8 mouse cellular contexts compared by ENCODE assay signal in the genomic region with DNA sequence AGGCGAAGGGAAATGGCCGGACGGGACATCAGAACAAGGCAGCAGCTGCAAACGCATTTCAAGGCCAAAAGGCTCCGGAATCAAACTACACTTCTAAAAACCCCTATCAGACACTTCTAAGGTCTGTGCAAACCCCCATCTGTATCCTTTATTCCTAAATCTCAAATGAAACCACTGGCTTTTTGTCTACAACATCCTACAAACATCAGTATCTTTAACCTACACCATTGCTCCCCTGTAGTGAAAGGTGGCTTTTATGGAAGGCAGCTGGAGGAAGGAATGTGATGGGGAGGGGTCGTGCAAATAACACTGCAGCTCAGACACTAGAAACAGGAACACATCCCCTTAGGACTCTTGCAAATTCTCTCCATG. TPM values are rescaled to one million over a fixed set of nuclear protein-coding genes. Genes with fewer than 3 reads are reported as not detected.
DNase-seq lines count a peak whose midpoint lies in the region; ATAC-seq and TF ChIP-seq lines count a peak whose summit lies in the region.

No protein-coding gene starts in this region.

- 5% methylated on average over 6 of the region's 6 CpGs for WGBS in heart, adult 2 months
- WGBS in forebrain, embryonic 15.5 days = 3% methylated on average over 6 of the region's 6 CpGs
- WGBS in limb, embryonic 13.5 days = under 1% methylated on average over 6 of the region's 6 CpGs
- 4% methylated on average over 6 of the region's 6 CpGs for WGBS in stomach, embryonic 16.5 days

- H3K27ac ChIP-seq in heart, adult 2 months = peak overlapping the region; percentile 0; the same call in 1 of the 2 replicates
- no peak overlapping the region for H3K27ac ChIP-seq in ES-E14 (ENCODE audit: insufficient read depth, low read depth, low read length, poor library complexity, severe bottlenecking)
- H3K27ac ChIP-seq in forebrain, embryonic 15.5 days (replicated peaks) = peak overlapping the region; percentile 98
- H3K27ac ChIP-seq in limb, embryonic 13.5 days = peak overlapping the region; percentile 85
- H3K27ac ChIP-seq in stomach, embryonic 16.5 days (ENCODE audit: low read length) = peak overlapping the region; percentile 38; the same call in 1 of the 2 replicates

- intact Hi-C loops in heart, adult 2 months (cut with DNase I) = loop anchor here (5.0 to 10.0 kb wide), 2 partner anchors 127 to 251 kb away; partner anchors contain the start of gene Fbxl3

- peaks cover 4% of the 10 kb centered on the region for H3K79me2 ChIP-seq in heart, adult 2 months (replicated peaks; ENCODE audit: control insufficient read depth, insufficient read depth, low read length)

- H3K36me3 ChIP-seq in heart, adult 2 months (ENCODE audit: control insufficient read depth, insufficient read depth, low read length) = peaks cover 7% of the 10 kb centered on the region
- H3K36me3 ChIP-seq in ES-E14 (ENCODE audit: control insufficient read depth, insufficient read depth, low read length, poor library complexity, severe bottlenecking) = no peaks in the 10 kb centered on the region
- H3K36me3 ChIP-seq in forebrain, embryonic 15.5 days = no peaks in the 10 kb centered on the region
- H3K36me3 ChIP-seq in limb, embryonic 13.5 days = no peaks in the 10 kb centered on the region
- H3K36me3 ChIP-seq in stomach, embryonic 16.5 days (ENCODE audit: control insufficient read depth, insufficient read depth, low read length) = no peaks in the 10 kb centered on the region

- H3K9me3 ChIP-seq in ES-E14 (ENCODE audit: control insufficient read depth, insufficient read depth, low read depth, low read length) = no peaks in the 10 kb centered on the region
- H3K9me3 ChIP-seq in forebrain, embryonic 15.5 days = no peaks in the 10 kb centered on the region
- no peaks in the 10 kb centered on the region for H3K9me3 ChIP-seq in limb, embryonic 13.5 days
- no peaks in the 10 kb centered on the region for H3K9me3 ChIP-seq in stomach, embryonic 16.5 days (replicated peaks; ENCODE audit: control insufficient read depth, low read length)

- H3K4me3 ChIP-seq in heart, adult 2 months = peak overlapping the region; percentile 88
- peak overlapping the region; percentile 72 to 74 for H3K4me3 ChIP-seq in ES-E14 (ENCODE audit: insufficient read depth in 1 of 2, low read depth in 1 of 2, low read length in 2 of 2, poor library complexity in 1 of 2, severe bottlenecking in 1 of 2)
- H3K4me3 ChIP-seq in forebrain, embryonic 15.5 days = peak overlapping the region; percentile 71
- H3K4me3 ChIP-seq in limb, embryonic 13.5 days = peak overlapping the region; percentile 79
- peak overlapping the region; percentile 83 for H3K4me3 ChIP-seq in stomach, embryonic 16.5 days (replicated peaks; ENCODE audit: low read length)

- TF ChIP-seq EP300 in heart, adult 2 months (IDR thresholded peaks at IDR 0.05; ENCODE audit: insufficient read depth, low read depth, low read length) = no peak

- ATAC-seq in forebrain, embryonic 15.5 days (replicated peaks) = no peak
- no peak for ATAC-seq in limb, embryonic 13.5 days (ENCODE audit: low FRiP score, low read depth)
- ATAC-seq in stomach, embryonic 16.5 days (ENCODE audit: insufficient read depth, low FRiP score) = no peak

- H3K4me2 ChIP-seq in forebrain, embryonic 15.5 days (replicated peaks) = peak overlapping the region; percentile 64
- H3K4me2 ChIP-seq in limb, embryonic 13.5 days (replicated peaks) = peak overlapping the region; percentile 79
- peak overlapping the region; percentile 73 for H3K4me2 ChIP-seq in stomach, embryonic 16.5 days (ENCODE audit: low read depth, low read length)

- DNase-seq in heart, adult 2 months = no peak
- DNase-seq in heart, postnatal 4 days = no peak
- DNase-seq in ES-E14 (ENCODE audit: low read depth, low spot score) = peak; percentile 13
- no peak for DNase-seq in layer of hippocampus, adult 9-11 months
- no peak for DNase-seq in right cerebral cortex, postnatal 4 days

- no peak for TF ChIP-seq CTCF in heart, adult 2 months (IDR thresholded peaks at IDR 0.05)

- no peaks in the 10 kb centered on the region; the same call in 1 of the 2 replicates for H3K4me1 ChIP-seq in heart, adult 2 months (ENCODE audit: control insufficient read depth, insufficient read depth, low read length)
- peaks cover 0 to 2% of the 10 kb centered on the region in 2 experiments; a peak in 1 of 4 replicates for H3K4me1 ChIP-seq in ES-E14 (ENCODE audit: control insufficient read depth in 2 of 2, insufficient read depth in 2 of 2, low read length in 2 of 2, poor library complexity in 1 of 2)
- peaks cover 40% of the 10 kb centered on the region for H3K4me1 ChIP-seq in forebrain, embryonic 15.5 days
- H3K4me1 ChIP-seq in limb, embryonic 13.5 days = peaks cover 28% of the 10 kb centered on the region
- H3K4me1 ChIP-seq in stomach, embryonic 16.5 days (ENCODE audit: control insufficient read depth, insufficient read depth, low read length) = peaks cover 23% of the 10 kb centered on the region; the same call in 1 of the 2 replicates

- no peaks in the 10 kb centered on the region for H3K27me3 ChIP-seq in heart, adult 2 months (ENCODE audit: control insufficient read depth, insufficient read depth, low read length)
- H3K27me3 ChIP-seq in forebrain, embryonic 15.5 days = no peaks in the 10 kb centered on the region
- H3K27me3 ChIP-seq in limb, embryonic 13.5 days = no peaks in the 10 kb centered on the region; the same call in 1 of the 2 replicates
- H3K27me3 ChIP-seq in stomach, embryonic 16.5 days (ENCODE audit: control insufficient read depth, insufficient read depth, low read length) = no peaks in the 10 kb centered on the region

- TF ChIP-seq POLR2A in heart, adult 2 months (IDR thresholded peaks at IDR 0.05; ENCODE audit: insufficient read depth, low read depth, low read length) = no peak

- in situ Hi-C loops in ES-E14 (cut with MboI; ENCODE audit: low sequenced_read_pairs in 2 of 2, unreplicated experiment in 2 of 2) = no loop called here

- peak overlapping the region; percentile 90 for H3K9ac ChIP-seq in heart, adult 2 months (ENCODE audit: low read depth, low read length)
- peak overlapping the region; percentile 78; the same call in 1 of the 2 replicates for H3K9ac ChIP-seq in ES-E14 (ENCODE audit: insufficient read depth, low read depth, low read length, poor library complexity, severe bottlenecking)
- H3K9ac ChIP-seq in forebrain, embryonic 15.5 days (replicated peaks) = peak overlapping the region; percentile 80
- peak overlapping the region; percentile 86 for H3K9ac ChIP-seq in limb, embryonic 13.5 days
- peak overlapping the region; percentile 87 for H3K9ac ChIP-seq in stomach, embryonic 16.5 days (ENCODE audit: low read length)

TF ChIP-seq in ES-E14, 5 proteins besides CTCF, POLR2A, EP300 and RAD21:
- TF ChIP-seq ZNF384 (IDR thresholded peaks at IDR 0.05; ENCODE audit: low read depth, low read length) (no peak), MAFK (IDR thresholded peaks at IDR 0.05; ENCODE audit: insufficient read depth, low read depth, low read length) (no peak)

RNA-seq across cellular contexts. Expression of gene Mycbp2, which starts 1.1 kb away (rescaled TPM):
- 10 to 100 TPM; 26.6 to 27.5 TPM for total RNA-seq in heart, adult 2 months (2021)
- 12.6 and 19.0 TPM in 2 replicates for polyA plus RNA-seq in heart, adult 2 months (2012; rRNA removed)
- total RNA-seq in heart, postnatal 4 days (2021) = 10 to 100 TPM; 30.9 to 33.3 TPM
- 16.2 and 22.4 TPM in 2 replicates for total RNA-seq in ES-E14 (2012; rRNA removed)
- polyA plus RNA-seq in forebrain, embryonic 15.5 days (2015; fragmentation: Nextera tagmentation; extraction: Ambion mirVana) = 49.5 and 51.8 TPM in 2 replicates
- 23.0 and 25.8 TPM in 2 replicates for polyA plus RNA-seq in limb, embryonic 13.5 days (2015; fragmentation: Nextera tagmentation; extraction: Ambion mirVana)
- polyA plus RNA-seq in stomach, embryonic 16.5 days (2015; fragmentation: Nextera tagmentation; extraction: Ambion mirVana) = 18.2 and 20.1 TPM in 2 replicates
